ENCODE assay signal across 9 mouse cellular contexts in genomic region chr9:44129633-44130032, GRCm38 (mm10). TPM values are rescaled to one million over a fixed set of nuclear protein-coding genes. Genes with fewer than 3 reads are reported as not detected.
DNase-seq lines count a peak whose midpoint lies in the region; ATAC-seq lines count a peak whose summit lies in the region.
"Had no signal": no experiment of that assay in that cellular context is flagged by ENCODE, and none has a peak within 500 bp of the region (broad histone marks: within the 10 kb centered on the region; RNA-seq: fewer than 3 reads in every experiment).

No protein-coding gene starts in this region.

- peaks cover 21% of the 10 kb centered on the region for H3K27me3 ChIP-seq in neural tube, embryonic 11.5 days (ENCODE audit: control insufficient read depth, insufficient read depth, low read length)
- no peaks in the 10 kb centered on the region for H3K27me3 ChIP-seq in heart, embryonic 16.5 days (ENCODE audit: control insufficient read depth, insufficient read depth, low read length)
- H3K27me3 ChIP-seq in liver, embryonic 15.5 days = peaks cover 69% of the 10 kb centered on the region
- H3K27me3 ChIP-seq in stomach, embryonic 14.5 days (ENCODE audit: control insufficient read depth, insufficient read depth, low read length) = no peaks in the 10 kb centered on the region

- peak overlapping the region; percentile 34 for H3K4me3 ChIP-seq in neural tube, embryonic 11.5 days (ENCODE audit: low read depth, low read length)
- peak overlapping the region; percentile 53 for H3K4me3 ChIP-seq in heart, embryonic 16.5 days (ENCODE audit: low read length)
- peak overlapping the region; percentile 34 for H3K4me3 ChIP-seq in liver, embryonic 15.5 days (replicated peaks)
- H3K4me3 ChIP-seq in stomach, embryonic 14.5 days (ENCODE audit: low read depth, low read length) = peak overlapping the region; percentile 22

- no peak for DNase-seq in neural tube, embryonic 11.5 days (ENCODE audit: low spot score)
- DNase-seq in neural tube, embryonic 10.5 days (ENCODE audit: extremely low spot score, low spot score) = no peak
- DNase-seq in left cerebral cortex, adult 8-10 months (ENCODE audit: low spot score in 2 of 2) = no peak
- DNase-seq in left cerebral cortex, postnatal 36 days (ENCODE audit: low spot score in 2 of 2) = no peak
- no peak for DNase-seq in urinary bladder, adult 18-20 months (ENCODE audit: low spot score in 2 of 2)

- ATAC-seq in neural tube, embryonic 11.5 days (ENCODE audit: insufficient read depth, low FRiP score, low TSS enrichment) = no peak
- 0 out of 2 replicates have a peak, but pooled peaks have one; percentile 9 for ATAC-seq in heart, embryonic 16.5 days (replicated peaks; ENCODE audit: extremely low read depth, insufficient read depth, low FRiP score)
- peak; percentile 14; the same call in 1 of the 2 replicates for ATAC-seq in liver, embryonic 15.5 days (ENCODE audit: insufficient read depth)
- no peak for ATAC-seq in stomach, embryonic 14.5 days (ENCODE audit: insufficient number of reproducible peaks, insufficient read depth, low FRiP score, low read depth)

- 8% methylated on average over 9 of the region's 9 CpGs for WGBS in neural tube, embryonic 11.5 days
- 3% methylated on average over 9 of the region's 9 CpGs for WGBS in heart, embryonic 16.5 days
- 5% methylated on average over 9 of the region's 9 CpGs for WGBS in liver, embryonic 15.5 days (ENCODE audit: insufficient replicate concordance)
- WGBS in stomach, embryonic 14.5 days = 4% methylated on average over 9 of the region's 9 CpGs

- H3K9me3 ChIP-seq in neural tube, embryonic 11.5 days (ENCODE audit: control insufficient read depth, low read length) = no peaks in the 10 kb centered on the region
- no peaks in the 10 kb centered on the region for H3K9me3 ChIP-seq in heart, embryonic 16.5 days (replicated peaks; ENCODE audit: control insufficient read depth, low read length)
- H3K9me3 ChIP-seq in liver, embryonic 15.5 days (replicated peaks) = no peaks in the 10 kb centered on the region
- no peaks in the 10 kb centered on the region for H3K9me3 ChIP-seq in stomach, embryonic 14.5 days (ENCODE audit: control insufficient read depth, low read depth, low read length)

- H3K9ac ChIP-seq in neural tube, embryonic 11.5 days (ENCODE audit: low read length) = peak overlapping the region; percentile 61
- H3K9ac ChIP-seq in heart, embryonic 16.5 days (ENCODE audit: low read length) = peak overlapping the region; percentile 82
- no peak overlapping the region for H3K9ac ChIP-seq in liver, embryonic 15.5 days
- H3K9ac ChIP-seq in stomach, embryonic 14.5 days (replicated peaks; ENCODE audit: low read depth, low read length) = 0 out of 2 replicates have a peak overlapping the region, but pooled peaks have one; percentile 14

- H3K4me2 ChIP-seq in neural tube, embryonic 11.5 days (ENCODE audit: low read depth) = peak overlapping the region; percentile 70
- H3K4me2 ChIP-seq in heart, embryonic 16.5 days (ENCODE audit: low read depth, low read length) = peak overlapping the region; percentile 89
- peak overlapping the region; percentile 63 for H3K4me2 ChIP-seq in liver, embryonic 15.5 days
- peak overlapping the region; percentile 53 for H3K4me2 ChIP-seq in stomach, embryonic 14.5 days (replicated peaks; ENCODE audit: low read depth, low read length)

- no peak overlapping the region for H3K27ac ChIP-seq in neural tube, embryonic 11.5 days (ENCODE audit: low read depth, low read length)
- peak overlapping the region; percentile 93 for H3K27ac ChIP-seq in heart, embryonic 16.5 days (ENCODE audit: low read length)
- H3K27ac ChIP-seq in liver, embryonic 15.5 days (replicated peaks) = peak overlapping the region; percentile 53
- peak overlapping the region; percentile 84 for H3K27ac ChIP-seq in stomach, embryonic 14.5 days (ENCODE audit: low read length)

- no peaks in the 10 kb centered on the region for H3K36me3 ChIP-seq in neural tube, embryonic 11.5 days (ENCODE audit: control insufficient read depth, insufficient read depth, low read length)
- H3K36me3 ChIP-seq in heart, embryonic 16.5 days (ENCODE audit: control insufficient read depth, insufficient read depth) = no peaks in the 10 kb centered on the region
- no peaks in the 10 kb centered on the region for H3K36me3 ChIP-seq in liver, embryonic 15.5 days (replicated peaks)
- no peaks in the 10 kb centered on the region for H3K36me3 ChIP-seq in stomach, embryonic 14.5 days (ENCODE audit: control insufficient read depth, insufficient read depth, low read length)

- peaks cover 23% of the 10 kb centered on the region for H3K4me1 ChIP-seq in neural tube, embryonic 11.5 days (ENCODE audit: control insufficient read depth, insufficient read depth, low read length)
- peaks cover 42% of the 10 kb centered on the region for H3K4me1 ChIP-seq in heart, embryonic 16.5 days (ENCODE audit: control insufficient read depth, insufficient read depth, low read length)
- H3K4me1 ChIP-seq in liver, embryonic 15.5 days (replicated peaks) = peaks cover 32% of the 10 kb centered on the region
- peaks cover 33% of the 10 kb centered on the region for H3K4me1 ChIP-seq in stomach, embryonic 14.5 days (ENCODE audit: control insufficient read depth, insufficient read depth, low read length)

- intact Hi-C loops in left cerebral cortex, postnatal 36 days (cut with DNase I) = loop anchor here (5.0 to 10.0 kb wide), 2 partner anchors 105 to 263 kb away; partner anchors contain the start of gene Cbl

RNA-seq across cellular contexts. Expression of gene Mcam, which starts 4.6 kb away (rescaled TPM):
- 14.3 and 15.0 TPM in 2 replicates for polyA plus RNA-seq in neural tube, embryonic 11.5 days (2014; fragmentation: Nextera tagmentation; extraction: Ambion mirVana)
- 104 and 111 TPM in 2 replicates for polyA plus RNA-seq in heart, embryonic 16.5 days (2015; fragmentation: Nextera tagmentation; extraction: Ambion mirVana)
- 4.4 and 4.8 TPM in 2 replicates for polyA plus RNA-seq in liver, embryonic 15.5 days (2015; fragmentation: Nextera tagmentation; extraction: Ambion mirVana)
- 53.0 and 54.3 TPM in 2 replicates for polyA plus RNA-seq in stomach, embryonic 14.5 days (2014; fragmentation: Nextera tagmentation; extraction: Ambion mirVana)
- total RNA-seq in left cerebral cortex, adult 8-10 months (2022) = 10 to 100 TPM; 12.0 to 15.2 (median 13.9) TPM
- total RNA-seq in left cerebral cortex, postnatal 36 days (2021) = 10 to 100 TPM; 14.9 to 18.4 TPM

RNA-seq across cellular contexts. Expression of gene Rnf26, which starts 16.3 kb away (rescaled TPM):
- polyA plus RNA-seq in neural tube, embryonic 11.5 days (2014; fragmentation: Nextera tagmentation; extraction: Ambion mirVana) = 62.4 and 71.1 TPM in 2 replicates
- 31.7 and 36.6 TPM in 2 replicates for polyA plus RNA-seq in heart, embryonic 16.5 days (2015; fragmentation: Nextera tagmentation; extraction: Ambion mirVana)
- 35.2 and 38.4 TPM in 2 replicates for polyA plus RNA-seq in liver, embryonic 15.5 days (2015; fragmentation: Nextera tagmentation; extraction: Ambion mirVana)
- 61.7 and 66.7 TPM in 2 replicates for polyA plus RNA-seq in stomach, embryonic 14.5 days (2014; fragmentation: Nextera tagmentation; extraction: Ambion mirVana)
- 10 to 100 TPM; 26.9 to 33.4 (median 30.6) TPM for total RNA-seq in left cerebral cortex, adult 8-10 months (2022)
- 10 to 100 TPM; 29.2 to 35.7 TPM for total RNA-seq in left cerebral cortex, postnatal 36 days (2021)

RNA-seq across cellular contexts. Expression of gene Gm49380, which starts 16.3 kb away (rescaled TPM):
- 0.20 and 0.95 TPM in 2 replicates for polyA plus RNA-seq in neural tube, embryonic 11.5 days (2014; fragmentation: Nextera tagmentation; extraction: Ambion mirVana)
- polyA plus RNA-seq in heart, embryonic 16.5 days (2015; fragmentation: Nextera tagmentation; extraction: Ambion mirVana) = 0.07 and 0.20 TPM in 2 replicates
- polyA plus RNA-seq in liver, embryonic 15.5 days (2015; fragmentation: Nextera tagmentation; extraction: Ambion mirVana) = not detected in 2 replicates
- polyA plus RNA-seq in stomach, embryonic 14.5 days (2014; fragmentation: Nextera tagmentation; extraction: Ambion mirVana) = 0.43 and 0.52 TPM in 2 replicates
- under 1 TPM in 2 of 4 experiments, not detected in 2; 0.67 to 0.78 TPM for total RNA-seq in left cerebral cortex, adult 8-10 months (2022)
- 1 to 10 TPM in 1 of 2 experiments, not detected in 1; 1.0 TPM for total RNA-seq in left cerebral cortex, postnatal 36 days (2021)
- polyA plus RNA-seq: large intestine, adult 2 months had no signal

RNA-seq across cellular contexts. Expression of gene C1qtnf5, which starts 22.6 kb away (rescaled TPM):
- 0.27 and 0.31 TPM in 2 replicates for polyA plus RNA-seq in neural tube, embryonic 11.5 days (2014; fragmentation: Nextera tagmentation; extraction: Ambion mirVana)
- polyA plus RNA-seq in heart, embryonic 16.5 days (2015; fragmentation: Nextera tagmentation; extraction: Ambion mirVana) = 3.5 and 4.2 TPM in 2 replicates
- polyA plus RNA-seq in liver, embryonic 15.5 days (2015; fragmentation: Nextera tagmentation; extraction: Ambion mirVana) = 0.29 and 0.53 TPM in 2 replicates
- 2.3 and 2.8 TPM in 2 replicates for polyA plus RNA-seq in stomach, embryonic 14.5 days (2014; fragmentation: Nextera tagmentation; extraction: Ambion mirVana)
- 10 to 100 TPM; 24.1 to 32.7 (median 26.3) TPM for total RNA-seq in left cerebral cortex, adult 8-10 months (2022)
- total RNA-seq in left cerebral cortex, postnatal 36 days (2021) = 10 to 100 TPM; 15.1 to 19.3 TPM

RNA-seq across cellular contexts. Expression of gene Mfrp, which starts 28.1 kb away (rescaled TPM):
- polyA plus RNA-seq in neural tube, embryonic 11.5 days (2014; fragmentation: Nextera tagmentation; extraction: Ambion mirVana) = 0.15 and 0.21 TPM in 2 replicates
- polyA plus RNA-seq in heart, embryonic 16.5 days (2015; fragmentation: Nextera tagmentation; extraction: Ambion mirVana) = 0.12 TPM in 1 of 2 replicates, not detected in the other
- 0.10 TPM in 1 of 2 replicates, not detected in the other for polyA plus RNA-seq in liver, embryonic 15.5 days (2015; fragmentation: Nextera tagmentation; extraction: Ambion mirVana)
- polyA plus RNA-seq in stomach, embryonic 14.5 days (2014; fragmentation: Nextera tagmentation; extraction: Ambion mirVana) = 0.26 and 0.28 TPM in 2 replicates
- 1 to 10 TPM in 2 of 4 experiments, under 1 TPM in 2; 0.30 to 3.6 (median 0.95) TPM for total RNA-seq in left cerebral cortex, adult 8-10 months (2022)
- under 1 TPM in 1 of 2 experiments, not detected in 1; 0.22 TPM for total RNA-seq in left cerebral cortex, postnatal 36 days (2021)
- polyA plus RNA-seq: large intestine, adult 2 months had no signal

Comparison
In these comparisons a context has a peak if more than half of its experiments do, and no peak if none do; other contexts are left out.
1. ATAC-seq: peak in heart, embryonic 16.5 days (single experiment) and liver, embryonic 15.5 days (single experiment); none in neural tube, embryonic 11.5 days (single experiment) and stomach, embryonic 14.5 days (single experiment).
2. Peak in every context shown above with its lines, with median percentiles within 50 percentile points of each other: H3K4me2 ChIP-seq and H3K4me3 ChIP-seq.